Mouse (Mus musculus) cortical plate, adult 2 months (tissue): ENCODE results near the gene Vps52.

Experiments used
- CTCF ChIP-seq: fragments of 200-500 bp; IDR thresholded peaks from 2 replicates; pipeline ENCODE4 v1.5.1; 2011; ENCODE audit warnings: mild to moderate bottlenecking, control low read depth, low read length; ENCODE audit not compliant: insufficient read depth; ENCODE audit errors: extremely low read depth
- POLR2A ChIP-seq: fragments of 200-500 bp; IDR thresholded peaks from 2 replicates; pipeline ENCODE4 v1.6.1; 2011; ENCODE audit warnings: mild to moderate bottlenecking, low read length, control low read depth; ENCODE audit not compliant: insufficient read depth; ENCODE audit errors: extremely low read depth

DNA sequence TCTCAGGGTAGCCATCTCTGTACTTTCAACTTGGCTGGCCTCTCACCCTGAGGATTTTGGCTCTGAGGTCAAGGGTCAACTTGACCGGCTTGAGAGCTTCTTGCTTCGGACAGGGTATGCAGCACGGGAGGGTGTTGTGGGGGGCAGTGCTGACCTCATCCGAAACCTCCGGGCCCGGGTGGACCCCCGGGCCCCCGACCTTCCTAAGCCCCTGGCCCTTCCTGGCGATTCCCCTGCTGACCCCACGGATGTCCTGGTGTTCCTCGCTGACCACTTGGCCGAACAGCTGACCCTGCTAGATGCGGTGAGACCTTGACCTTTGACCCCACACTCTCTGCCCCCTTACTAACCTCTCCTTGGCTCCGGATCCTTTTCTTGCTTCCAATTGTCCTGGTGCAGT is 23.2 kb upstream of the Vps52 start:
- TF ChIP-seq POLR2A (no peak), CTCF (no peak)
